Mouse (Mus musculus): Measurements from ENCODE around the gene Pde5a. TPM values are rescaled to one million over a fixed set of nuclear protein-coding genes. Genes with fewer than 3 reads are reported as not detected.

Gene Pde5a
- polyA plus RNA-seq, 1 experiment from 2014 or later: 1.2 TPM

DNA sequence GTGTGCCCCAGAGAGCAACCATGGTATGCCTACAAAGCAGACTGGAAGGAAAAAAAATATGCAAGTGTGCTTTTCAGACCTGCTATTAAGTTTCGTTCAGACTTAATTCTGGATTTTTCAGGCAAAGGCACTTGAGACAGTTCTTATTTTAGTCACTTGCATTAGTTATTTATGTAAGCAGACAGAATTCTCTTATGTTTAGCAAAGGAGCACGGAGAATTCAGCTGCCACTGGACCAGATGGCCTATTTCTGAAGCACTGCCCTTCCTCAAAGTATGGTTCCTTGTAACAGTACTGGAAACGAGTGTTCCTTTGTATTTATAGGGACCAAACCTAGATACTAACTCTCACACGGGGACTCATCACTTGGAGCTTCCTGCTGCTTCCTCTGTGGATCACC lies 38.2 kb downstream of the Pde5a start:
- Histone ChIP-seq H3K36me3 (no peaks in the 10 kb centered on the region), H3K27me3 (replicated peaks) (no peaks in the 10 kb centered on the region), H3K4me2 (no peak overlapping the region), H3K4me3 (replicated peaks) (no peak overlapping the region), H3K4me1 (0 out of 2 replicates have a peak, but pooled peaks cover 4% of the 10 kb centered on the region), H3K27ac (replicated peaks) (no peak overlapping the region), H3K9ac (replicated peaks) (no peak overlapping the region), H3K9me3 (replicated peaks) (no peaks in the 10 kb centered on the region)
- no peak for ATAC-seq (ENCODE audit: low FRiP score)
- WGBS: 55% methylated on average over 4 of the region's 4 CpGs

DNA sequence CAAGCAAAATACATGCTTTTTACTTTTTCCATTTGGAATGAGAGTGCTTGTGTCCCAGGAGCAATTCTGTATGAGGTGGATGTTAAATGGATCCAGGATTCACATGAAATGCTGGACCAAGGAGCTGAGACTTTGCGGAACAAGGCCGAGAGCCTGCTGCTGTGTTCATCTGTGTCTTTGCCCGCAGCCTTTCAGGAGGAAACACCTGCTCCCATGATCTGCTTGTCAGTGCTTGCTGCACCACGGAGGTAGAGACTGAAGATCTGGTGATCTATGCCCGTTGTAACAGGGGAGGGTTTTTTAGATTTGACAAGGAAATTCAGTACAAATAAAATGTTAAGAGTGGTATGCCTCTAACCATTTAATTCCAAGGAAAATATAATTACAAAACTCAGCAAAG lies 39.1 kb downstream of the Pde5a start:
- no peaks in the 10 kb centered on the region for H3K36me3 ChIP-seq
- 0 out of 2 replicates have a peak, but pooled peaks cover 4% of the 10 kb centered on the region for H3K4me1 ChIP-seq
- ATAC-seq (ENCODE audit: low FRiP score): no peak
- H3K27ac ChIP-seq (replicated peaks): no peak overlapping the region
- H3K27me3 ChIP-seq (replicated peaks): no peaks in the 10 kb centered on the region
- no peak overlapping the region for H3K4me3 ChIP-seq (replicated peaks)
- H3K9me3 ChIP-seq (replicated peaks): no peaks in the 10 kb centered on the region
- no peak overlapping the region for H3K9ac ChIP-seq (replicated peaks)
- no peak overlapping the region for H3K4me2 ChIP-seq
- WGBS: 68% methylated on average over 5 of the region's 5 CpGs

DNA sequence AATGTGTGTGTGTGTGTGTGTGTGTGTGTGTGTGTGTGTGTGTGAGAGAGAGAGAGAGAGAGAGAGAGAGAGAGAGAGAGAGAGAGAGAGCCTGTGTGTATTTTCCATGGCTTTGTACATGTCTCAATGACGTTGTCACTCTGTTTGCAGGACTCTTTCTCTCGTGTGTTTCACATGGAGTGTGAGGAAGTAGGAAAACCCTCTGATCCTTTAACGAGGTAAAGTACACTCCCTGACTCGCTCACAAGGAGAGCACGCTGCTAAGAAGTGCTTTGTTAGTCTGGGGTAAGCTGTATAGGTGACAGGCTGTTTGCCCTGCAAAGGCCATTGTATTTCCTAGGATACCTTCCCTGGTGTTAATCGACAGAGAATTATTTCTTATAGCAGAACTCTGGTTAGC lies 52.7 kb downstream of the Pde5a start:
- Histone ChIP-seq H3K36me3 (no peaks in the 10 kb centered on the region), H3K9ac (replicated peaks) (no peak overlapping the region), H3K9me3 (replicated peaks) (no peaks in the 10 kb centered on the region), H3K27ac (replicated peaks) (no peak overlapping the region), H3K4me2 (no peak overlapping the region), H3K27me3 (replicated peaks) (no peaks in the 10 kb centered on the region), H3K4me1 (no peaks in the 10 kb centered on the region), H3K4me3 (replicated peaks) (no peak overlapping the region)
- no peak for ATAC-seq (ENCODE audit: low FRiP score)
- 74% methylated on average over 6 of the region's 6 CpGs for WGBS

DNA sequence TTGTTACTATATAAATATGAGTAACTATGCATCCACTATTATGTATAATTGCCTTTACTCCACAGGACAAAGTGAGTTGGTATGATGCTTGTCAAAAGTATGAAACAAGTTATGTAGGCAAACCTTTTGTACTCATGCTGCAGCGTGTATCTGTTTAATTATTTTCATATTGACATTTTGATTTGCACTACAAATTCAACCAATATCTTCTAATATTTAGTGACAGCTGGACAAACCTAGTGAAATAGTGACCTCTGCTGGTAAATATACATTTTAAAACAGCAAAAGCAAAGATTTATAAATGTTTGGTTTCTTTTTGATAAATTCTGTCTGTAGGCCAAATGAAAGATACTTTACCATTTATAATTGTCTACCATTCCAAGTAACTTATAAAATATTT lies 55.5 kb downstream of the Pde5a start:
- no peak overlapping the region for H3K9ac ChIP-seq (replicated peaks)
- no peaks in the 10 kb centered on the region for H3K9me3 ChIP-seq (replicated peaks)
- H3K4me3 ChIP-seq (replicated peaks): no peak overlapping the region
- H3K4me2 ChIP-seq: no peak overlapping the region
- H3K36me3 ChIP-seq: no peaks in the 10 kb centered on the region
- WGBS: 61% methylated on average over 1 of the region's 1 CpGs
- no peak overlapping the region for H3K27ac ChIP-seq (replicated peaks)
- H3K4me1 ChIP-seq: no peaks in the 10 kb centered on the region
- no peaks in the 10 kb centered on the region for H3K27me3 ChIP-seq (replicated peaks)
- ATAC-seq (ENCODE audit: low FRiP score): no peak

DNA sequence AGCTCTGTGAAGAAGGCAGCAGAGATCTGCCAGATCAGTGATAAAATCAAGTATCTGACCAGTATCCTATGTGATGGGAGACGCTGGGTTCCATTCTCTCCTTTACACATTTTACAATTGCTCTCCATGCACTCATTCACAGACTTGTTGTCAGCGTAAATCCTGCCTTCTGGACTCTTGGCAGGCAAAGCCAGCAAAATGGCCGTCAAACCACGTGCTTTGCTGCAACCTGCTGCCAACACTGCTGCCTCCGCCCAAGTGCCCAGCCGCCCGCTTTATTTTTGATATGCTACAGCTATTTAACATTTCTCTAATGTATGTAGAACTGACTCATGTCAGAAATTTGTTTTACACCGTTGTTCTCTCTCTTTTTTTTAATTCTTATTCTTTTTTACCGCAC lies 59.6 kb downstream of the Pde5a start:
- Histone ChIP-seq H3K27me3 (replicated peaks) (no peaks in the 10 kb centered on the region), H3K36me3 (no peaks in the 10 kb centered on the region; the same call in 1 of the 2 replicates), H3K9ac (replicated peaks) (no peak overlapping the region), H3K4me1 (no peaks in the 10 kb centered on the region), H3K9me3 (replicated peaks) (no peaks in the 10 kb centered on the region), H3K27ac (replicated peaks) (no peak overlapping the region), H3K4me2 (no peak overlapping the region), H3K4me3 (replicated peaks) (no peak overlapping the region)
- 77% methylated on average over 9 of the region's 9 CpGs for WGBS
- ATAC-seq (ENCODE audit: low FRiP score): no peak

DNA sequence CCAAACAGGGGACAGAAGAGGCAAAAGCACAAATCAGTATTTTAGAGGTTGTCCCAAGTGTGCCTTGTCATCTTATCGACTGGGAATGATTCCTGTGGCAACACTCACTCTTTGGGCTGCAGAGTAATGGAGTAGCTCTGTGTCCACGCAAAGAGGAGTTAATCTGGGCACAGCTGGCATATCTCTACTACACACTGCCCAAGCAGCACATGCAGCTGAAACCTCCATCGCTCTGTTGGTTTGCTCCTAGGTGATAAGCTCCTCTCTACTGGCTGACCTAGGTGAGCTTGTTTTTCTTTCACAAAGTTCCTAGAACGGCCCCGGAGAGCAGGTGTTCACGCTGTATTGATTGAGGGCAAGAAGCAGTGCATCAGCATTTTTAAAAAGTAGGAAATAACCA lies 60.8 kb downstream of the Pde5a start:
- no peak overlapping the region for H3K4me3 ChIP-seq (replicated peaks)
- 96% methylated on average over 6 of the region's 6 CpGs for WGBS
- H3K27ac ChIP-seq (replicated peaks): no peak overlapping the region
- no peaks in the 10 kb centered on the region for H3K9me3 ChIP-seq (replicated peaks)
- H3K36me3 ChIP-seq: no peaks in the 10 kb centered on the region; the same call in 1 of the 2 replicates
- H3K27me3 ChIP-seq (replicated peaks): no peaks in the 10 kb centered on the region
- ATAC-seq (ENCODE audit: low FRiP score): no peak
- H3K4me2 ChIP-seq: no peak overlapping the region
- H3K9ac ChIP-seq (replicated peaks): no peak overlapping the region
- no peaks in the 10 kb centered on the region for H3K4me1 ChIP-seq

DNA sequence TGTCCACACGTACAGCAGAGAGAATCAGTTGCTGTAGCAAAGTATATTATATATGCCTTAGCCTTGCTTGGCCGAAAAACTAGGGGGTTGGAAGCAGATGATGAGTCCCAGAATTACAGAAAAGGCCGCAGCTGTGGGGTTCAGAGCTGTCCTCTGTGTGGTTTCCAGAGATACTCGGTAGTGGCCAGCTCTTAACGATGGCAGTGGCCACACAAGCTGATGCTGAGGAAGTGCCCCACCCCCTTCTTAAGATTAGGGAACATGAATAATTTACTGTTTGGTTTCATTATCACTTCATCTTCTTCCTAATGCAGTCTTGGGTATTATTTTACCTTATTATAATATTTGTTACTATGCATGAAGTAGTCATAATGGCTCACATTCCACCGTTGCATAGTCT lies 71.3 kb downstream of the Pde5a start:
- no peak for ATAC-seq (ENCODE audit: low FRiP score)
- H3K9ac ChIP-seq (replicated peaks): no peak overlapping the region
- no peaks in the 10 kb centered on the region for H3K36me3 ChIP-seq
- H3K27ac ChIP-seq (replicated peaks): no peak overlapping the region
- H3K9me3 ChIP-seq (replicated peaks): no peaks in the 10 kb centered on the region
- no peak overlapping the region for H3K4me3 ChIP-seq (replicated peaks)
- 67% methylated on average over 6 of the region's 6 CpGs for WGBS
- H3K27me3 ChIP-seq (replicated peaks): no peaks in the 10 kb centered on the region
- peaks cover 21% of the 10 kb centered on the region for H3K4me1 ChIP-seq
- no peak overlapping the region for H3K4me2 ChIP-seq

DNA sequence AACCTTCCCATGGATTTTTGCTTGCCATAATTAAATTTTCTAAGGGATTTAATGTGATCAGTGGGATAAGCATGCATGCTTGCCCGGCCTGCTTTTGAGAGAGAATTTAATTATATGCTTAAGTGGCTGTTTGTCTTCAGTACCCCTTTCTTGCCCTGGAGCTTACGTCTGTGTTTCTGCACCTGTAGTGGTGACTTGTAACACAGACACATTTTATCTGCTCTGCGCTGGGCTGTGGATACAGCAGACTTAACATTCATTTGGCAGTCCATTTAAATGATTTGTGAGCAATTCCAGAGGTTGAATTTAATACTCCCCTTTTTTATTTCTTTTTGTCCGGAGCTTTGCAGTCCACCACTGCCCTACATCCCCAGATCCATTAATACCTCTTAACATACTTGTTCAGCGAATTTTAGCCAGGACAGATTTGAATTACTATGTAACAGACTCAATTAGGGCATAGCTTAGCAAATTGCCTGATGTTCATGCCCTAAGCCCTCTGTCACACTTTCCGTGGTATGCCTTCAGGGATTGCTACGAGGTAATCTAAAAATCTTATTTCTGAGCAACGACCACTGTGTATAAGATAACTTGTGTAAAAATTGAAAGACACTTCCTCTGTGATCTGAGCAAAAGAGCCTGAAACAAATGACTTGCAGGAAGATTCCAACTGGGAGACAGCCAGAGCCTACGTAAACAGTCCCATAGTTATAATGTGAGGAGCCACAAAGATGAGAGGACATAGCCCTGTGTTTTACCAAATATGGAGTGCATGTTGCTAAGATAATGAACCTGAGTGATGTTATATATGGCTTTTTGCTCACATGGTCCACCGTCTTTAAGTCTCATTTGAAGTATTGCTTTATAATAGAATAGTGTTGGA lies 72.0 kb downstream of the Pde5a start:
- peak; percentile 48; the same call in 1 of the 2 replicates for ATAC-seq (ENCODE audit: low FRiP score)
- no peak overlapping the region for H3K4me3 ChIP-seq (replicated peaks)
- no peak overlapping the region for H3K9ac ChIP-seq (replicated peaks)
- 0 out of 2 replicates have a peak overlapping the region, but pooled peaks have one; percentile 24 for H3K27ac ChIP-seq (replicated peaks)
- WGBS: 33% methylated on average over 10 of the region's 10 CpGs
- H3K9me3 ChIP-seq (replicated peaks): no peaks in the 10 kb centered on the region
- H3K36me3 ChIP-seq: no peaks in the 10 kb centered on the region
- H3K4me1 ChIP-seq: peaks cover 21% of the 10 kb centered on the region
- no peak overlapping the region for H3K4me2 ChIP-seq
- H3K27me3 ChIP-seq (replicated peaks): no peaks in the 10 kb centered on the region

DNA sequence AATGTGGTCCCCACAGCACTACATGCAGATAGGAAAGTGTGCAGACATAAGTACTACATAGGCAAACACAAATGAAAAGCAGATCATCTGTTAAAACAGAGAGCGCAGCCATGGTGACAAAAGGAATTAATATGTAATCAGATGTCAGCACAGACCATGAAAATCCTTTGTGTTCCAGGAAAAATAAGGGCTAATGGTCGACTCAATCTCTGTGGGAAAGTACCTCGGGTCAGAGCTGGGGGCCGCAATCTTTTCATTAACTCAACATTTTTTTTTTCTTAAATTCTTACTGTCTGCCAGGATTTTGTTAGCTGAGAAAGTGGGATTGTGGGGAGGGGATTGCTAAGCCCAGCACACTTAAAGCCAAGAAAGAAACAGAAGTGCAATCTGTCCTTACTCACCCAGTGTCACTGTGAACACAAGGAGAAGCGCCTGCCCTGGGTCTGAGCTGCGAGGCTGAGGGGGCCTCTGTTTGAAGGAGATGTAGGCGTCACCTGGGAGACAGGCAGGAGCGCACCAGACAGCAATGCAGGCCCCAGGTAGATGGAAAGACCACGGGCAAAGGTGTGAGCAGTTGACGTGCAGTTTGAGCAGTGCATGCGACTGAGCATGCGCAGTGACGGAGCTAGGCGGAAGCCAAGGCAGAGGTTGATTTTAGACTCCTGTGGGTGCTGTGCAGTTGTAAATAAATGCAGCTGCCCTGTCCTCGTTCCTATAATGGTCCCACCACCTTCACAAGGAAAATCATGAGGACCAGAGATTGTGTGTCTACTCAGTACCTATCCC lies 72.9 kb downstream of the Pde5a start:
- Histone ChIP-seq H3K4me2 (no peak overlapping the region), H3K36me3 (no peaks in the 10 kb centered on the region), H3K9me3 (replicated peaks) (no peaks in the 10 kb centered on the region), H3K4me1 (peaks cover 21% of the 10 kb centered on the region), H3K27ac (replicated peaks) (peak overlapping the region; percentile 25; the same call in 1 of the 2 replicates), H3K4me3 (replicated peaks) (no peak overlapping the region), H3K9ac (replicated peaks) (no peak overlapping the region), H3K27me3 (replicated peaks) (no peaks in the 10 kb centered on the region)
- 63% methylated on average over 15 of the region's 15 CpGs for WGBS
- peak; percentile 42; the same call in 1 of the 2 replicates for ATAC-seq (ENCODE audit: low FRiP score)

DNA sequence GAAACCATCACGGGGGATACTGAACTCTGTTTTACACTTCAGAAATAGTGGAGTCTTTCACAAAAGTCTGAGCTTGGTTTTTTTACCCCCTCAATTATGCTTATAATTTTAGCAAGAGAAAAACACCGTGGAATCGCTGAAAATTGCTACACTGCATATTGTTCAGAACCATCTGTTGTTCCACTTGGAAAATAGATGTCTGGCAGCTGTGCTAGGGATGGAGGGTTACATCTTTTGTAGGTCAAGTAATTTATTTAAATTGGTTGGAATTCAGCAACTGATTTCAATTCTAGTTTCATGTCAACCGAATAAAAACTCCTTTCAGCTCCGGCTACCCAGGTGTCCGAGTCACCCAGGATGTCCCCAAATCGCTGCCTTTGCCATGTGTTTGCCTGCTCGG lies 78.6 kb downstream of the Pde5a start:
- no peak overlapping the region for H3K4me3 ChIP-seq (replicated peaks)
- no peaks in the 10 kb centered on the region for H3K36me3 ChIP-seq
- H3K4me1 ChIP-seq: no peaks in the 10 kb centered on the region
- no peak overlapping the region for H3K4me2 ChIP-seq
- no peak overlapping the region for H3K9ac ChIP-seq (replicated peaks)
- WGBS: 76% methylated on average over 8 of the region's 8 CpGs
- ATAC-seq (ENCODE audit: low FRiP score): no peak
- H3K9me3 ChIP-seq (replicated peaks): no peaks in the 10 kb centered on the region
- H3K27me3 ChIP-seq (replicated peaks): no peaks in the 10 kb centered on the region
- no peak overlapping the region for H3K27ac ChIP-seq (replicated peaks)

DNA sequence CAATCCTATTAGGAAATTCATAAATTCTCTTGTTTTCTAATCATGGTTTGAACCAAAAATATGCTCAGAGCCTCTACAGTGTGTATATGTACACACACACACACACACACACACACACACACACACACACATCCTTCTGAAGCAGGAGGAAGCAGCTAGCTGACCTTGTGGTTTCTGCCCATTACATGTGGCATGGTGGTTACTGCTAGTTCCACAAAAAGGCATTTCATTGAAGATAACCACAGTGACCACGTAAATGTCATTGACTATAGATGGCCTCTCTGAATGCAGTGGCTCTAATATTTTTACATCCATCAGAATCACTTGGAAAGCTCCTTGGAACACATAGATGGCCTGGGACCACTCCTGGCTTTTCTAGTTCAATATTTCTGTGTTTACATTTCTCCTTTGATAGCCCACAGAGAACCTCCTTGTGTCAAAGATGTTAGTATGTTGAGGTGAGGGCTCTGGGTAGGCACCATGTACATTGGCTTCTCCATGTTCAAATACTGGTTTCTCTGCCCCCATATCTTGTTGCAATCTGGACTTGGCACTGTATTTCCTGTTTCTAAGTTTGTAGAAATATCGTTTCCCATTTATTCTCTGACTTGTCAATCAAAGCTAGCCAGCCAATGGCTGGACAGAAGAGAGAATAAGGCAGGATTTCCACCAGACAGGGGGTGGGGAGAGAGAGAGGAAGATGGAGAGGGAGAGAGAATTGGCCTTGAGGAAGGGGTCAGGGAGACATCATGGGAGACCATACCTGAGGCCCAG lies 81.5 kb downstream of the Pde5a start:
- Histone ChIP-seq H3K4me1 (no peaks in the 10 kb centered on the region; the same call in 1 of the 2 replicates), H3K27ac (replicated peaks) (no peak overlapping the region), H3K9me3 (replicated peaks) (no peaks in the 10 kb centered on the region), H3K4me2 (no peak overlapping the region), H3K9ac (replicated peaks) (no peak overlapping the region), H3K27me3 (replicated peaks) (no peaks in the 10 kb centered on the region), H3K4me3 (replicated peaks) (no peak overlapping the region), H3K36me3 (no peaks in the 10 kb centered on the region)
- WGBS: 91% methylated on average over 2 of the region's 2 CpGs
- no peak for ATAC-seq (ENCODE audit: low FRiP score)

Measured in neural tube, embryonic 15.5 days (tissue).